Mouse (Mus musculus) gastrocnemius, postnatal 14 days (tissue): ENCODE data around the gene Fam83d. TPM values are rescaled to one million over a fixed set of nuclear protein-coding genes. Genes with fewer than 3 reads are reported as not detected.

Source experiments
- DNase-seq: peaks from one replicate; pipeline ENCODE4 v3.0.0; 2021; ENCODE audit warnings: mixed read lengths
- intact Hi-C: fragments of 180-260 bp; cut with DNase I; formaldehyde crosslinking; loops from one replicate; pipeline ENCODE4 v1.15.1; 2025; ENCODE audit warnings: low total_unique reads
- microRNA-seq, 2 experiments: library from miRNA; unstranded; fragments of <30 nt; microRNA quantifications; one replicate each; pipeline ENCODE4 v1.2.0; 2021
- total RNA-seq, 2 experiments: library from RNA; stranded (reverse); gene quantifications; 2 replicates each; pipeline ENCODE4 v1.2.3; 2021

Fam83d gene
- total RNA-seq, 2 experiments from 2014 or later, result 2.5 to 3.7 TPM

DNA sequence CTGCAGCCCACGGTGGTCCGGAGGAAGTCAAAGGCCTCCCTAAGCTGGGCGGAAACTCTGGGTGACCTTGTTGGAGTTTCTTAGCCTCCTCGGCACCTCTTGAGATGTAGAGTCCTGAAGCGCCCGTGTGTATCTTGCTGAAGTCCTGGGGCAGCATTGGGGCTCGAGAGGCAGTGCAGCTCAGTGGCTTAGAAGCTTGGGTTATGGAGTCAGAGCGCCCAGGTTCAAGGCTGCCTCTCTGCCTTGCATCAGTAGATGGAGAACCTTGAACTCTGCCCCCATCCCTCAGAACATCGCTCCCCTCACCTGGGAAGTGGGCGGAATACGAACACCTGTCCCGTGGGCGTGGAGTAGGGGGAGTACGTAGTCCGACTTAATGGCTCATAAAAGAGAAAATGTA is 27.1 kb downstream of the Fam83d start:
- intact Hi-C loops, result no loop called here
- no peak for DNase-seq

DNA sequence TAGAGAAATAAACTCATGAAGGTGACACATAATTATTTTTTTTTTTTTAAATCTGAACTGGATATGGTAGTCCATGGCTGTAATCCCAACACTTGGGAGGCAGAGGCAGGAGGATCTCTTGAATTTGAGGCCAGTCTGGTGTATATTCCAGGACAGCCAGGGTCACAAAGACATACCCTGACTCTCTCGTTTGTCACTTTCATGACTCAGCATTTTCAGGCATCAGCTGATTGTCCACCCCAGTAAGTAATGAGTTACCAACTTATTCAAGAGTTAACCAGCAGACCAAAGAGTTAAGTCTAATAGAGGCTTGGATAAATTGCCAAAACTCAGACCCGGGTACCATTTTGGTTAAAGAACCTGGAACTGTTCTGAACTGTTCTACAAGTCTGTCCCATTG is 28.0 kb downstream of the Fam83d start:
- no peak for DNase-seq
- intact Hi-C loops, result no loop called here

DNA sequence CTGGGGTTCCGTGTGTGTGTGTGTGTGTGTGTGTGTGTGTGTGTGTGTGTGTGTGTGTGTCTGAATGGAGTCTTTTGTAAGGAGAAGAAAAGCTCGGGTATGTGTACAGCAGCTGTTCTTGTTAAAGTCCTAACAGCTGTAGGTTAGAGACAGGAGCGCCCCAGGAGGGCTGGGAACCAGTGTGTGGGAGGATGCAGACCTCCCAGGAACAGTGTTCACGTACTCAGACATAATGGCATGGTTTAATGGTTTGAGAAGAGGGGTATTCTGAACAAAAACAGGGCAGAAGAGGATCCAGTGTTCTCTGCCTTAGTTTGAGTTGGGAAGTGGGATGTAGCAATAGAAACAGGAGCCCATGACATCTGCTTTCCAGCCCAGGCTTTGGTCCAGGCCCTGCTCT is 31.4 kb downstream of the Fam83d start:
- intact Hi-C loops, result no loop called here
- DNase-seq, result no peak

DNA sequence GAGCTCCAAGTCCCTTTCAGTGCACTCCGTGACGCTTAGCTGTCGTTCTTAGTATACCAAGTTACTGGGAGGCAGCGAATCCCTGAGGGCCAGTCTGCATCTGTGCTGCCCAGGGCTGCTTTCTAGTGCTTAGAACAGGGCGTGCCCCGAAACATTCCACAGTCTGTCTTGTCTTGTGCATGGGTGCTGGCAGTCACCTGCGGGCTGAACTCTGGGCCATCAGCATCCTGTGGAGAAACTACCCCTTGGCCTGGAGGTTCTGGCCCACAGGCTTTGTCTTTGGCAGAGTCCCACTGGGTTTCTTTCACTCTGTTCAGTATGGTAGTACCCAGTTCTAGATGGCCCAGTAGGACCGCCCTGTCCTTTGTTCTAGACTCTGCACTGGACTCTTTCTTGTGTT is 32.9 kb downstream of the Fam83d start:
- DNase-seq, result no peak
- intact Hi-C loops, result no loop called here

DNA sequence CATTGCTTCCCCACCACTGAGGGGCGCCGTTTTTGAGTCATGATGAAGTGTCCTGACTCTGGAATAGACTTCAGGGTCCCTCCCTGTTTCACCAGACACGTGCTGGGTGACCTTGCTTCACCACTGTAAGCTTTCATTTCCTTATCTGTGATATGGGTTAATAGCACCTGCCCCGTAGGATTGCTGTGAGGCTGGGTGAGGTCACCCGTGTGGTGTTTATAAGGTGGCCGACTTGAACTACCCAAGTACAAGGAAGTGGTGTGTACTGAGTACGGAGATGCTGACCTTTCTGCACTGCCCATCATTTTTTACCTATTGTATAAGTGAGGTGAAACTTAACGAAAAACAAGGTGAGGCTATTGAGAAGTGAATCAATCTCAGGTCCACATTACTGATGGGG is 35.7 kb downstream of the Fam83d start:
- intact Hi-C loops, result no loop called here
- DNase-seq, result no peak

DNA sequence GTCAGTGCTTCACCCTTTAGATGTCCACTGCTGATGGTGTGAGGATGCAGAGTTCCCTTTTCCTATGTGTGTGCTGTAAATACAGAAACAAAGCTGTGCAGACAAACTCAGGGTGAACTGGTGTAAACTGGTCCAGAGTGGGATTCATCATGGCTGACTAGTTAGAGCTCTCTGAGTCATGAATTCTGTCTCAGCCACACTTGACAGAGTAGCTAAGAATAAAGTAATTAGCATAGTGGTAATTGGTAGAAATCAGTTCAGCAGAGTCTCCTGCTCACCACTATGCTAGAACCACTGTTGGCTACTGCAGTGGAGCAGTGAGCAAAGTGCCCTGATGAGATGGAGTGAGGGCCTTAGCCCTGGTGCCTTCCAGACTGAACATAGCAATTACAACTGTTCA is 47.8 kb downstream of the Fam83d start:
- no peak for DNase-seq
- intact Hi-C loops, result no loop called here

DNA sequence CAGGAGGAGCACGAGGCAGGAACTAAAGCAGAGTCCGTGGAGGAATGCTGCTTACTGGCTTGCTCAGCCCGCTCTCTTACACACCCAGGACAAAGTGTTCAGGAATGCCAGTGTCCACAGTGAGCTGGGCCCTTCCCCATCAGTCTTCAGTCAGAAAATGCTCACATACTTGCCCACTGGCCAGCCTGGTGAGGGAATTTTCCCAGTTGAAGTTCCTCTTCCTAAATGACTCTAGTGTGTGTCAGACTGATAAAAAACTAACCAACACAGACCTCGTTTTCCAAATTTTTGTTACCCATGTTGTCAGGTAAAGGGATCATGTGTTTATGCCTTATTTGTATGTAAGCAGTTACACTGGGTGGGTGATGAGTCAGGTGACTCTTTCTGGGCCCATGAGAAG is 48.3 kb downstream of the Fam83d start:
- intact Hi-C loops, result no loop called here
- DNase-seq, result no peak

DNA sequence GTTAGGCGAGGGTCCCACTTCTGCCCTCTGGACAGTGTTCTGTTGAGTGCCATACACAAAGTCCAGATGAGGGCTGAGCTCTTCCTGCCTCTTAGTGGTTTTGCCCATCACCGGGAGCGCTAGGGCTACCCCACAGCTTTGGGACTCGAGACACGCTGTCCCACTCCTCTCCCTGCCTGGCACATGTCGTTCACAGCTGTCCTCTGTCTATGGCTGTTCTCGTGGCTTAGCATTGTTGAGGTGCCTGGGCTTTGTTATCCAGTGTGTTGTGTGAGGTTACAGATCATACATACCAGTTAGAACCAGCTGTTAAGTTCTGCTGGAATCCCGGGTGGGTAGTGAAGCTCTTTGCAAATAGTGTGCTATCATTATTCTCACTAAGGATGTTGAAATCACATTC is 49.8 kb downstream of the Fam83d start:
- intact Hi-C loops, result no loop called here
- DNase-seq, result no peak

DNA sequence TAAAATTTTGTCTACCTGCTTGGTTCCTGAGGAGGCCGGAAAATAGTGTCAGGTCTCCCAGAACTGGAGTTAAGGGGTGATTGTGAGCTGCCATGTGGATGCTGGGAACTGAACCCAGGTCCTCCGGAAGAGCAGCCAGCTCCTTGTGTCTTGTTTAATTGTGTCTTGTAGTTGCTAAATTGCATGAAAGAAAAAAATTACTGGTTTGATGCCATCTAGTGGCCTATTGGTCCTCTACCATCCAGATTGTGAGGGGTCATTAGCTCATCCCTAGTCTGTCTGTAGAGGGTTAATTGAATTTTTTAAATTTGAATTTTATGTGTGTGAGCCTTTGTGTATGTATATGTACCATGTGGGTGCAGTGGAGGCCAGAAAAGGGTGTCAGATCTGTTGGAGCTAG is 60.2 kb downstream of the Fam83d start:
- intact Hi-C loops, result no loop called here
- DNase-seq, result no peak

DNA sequence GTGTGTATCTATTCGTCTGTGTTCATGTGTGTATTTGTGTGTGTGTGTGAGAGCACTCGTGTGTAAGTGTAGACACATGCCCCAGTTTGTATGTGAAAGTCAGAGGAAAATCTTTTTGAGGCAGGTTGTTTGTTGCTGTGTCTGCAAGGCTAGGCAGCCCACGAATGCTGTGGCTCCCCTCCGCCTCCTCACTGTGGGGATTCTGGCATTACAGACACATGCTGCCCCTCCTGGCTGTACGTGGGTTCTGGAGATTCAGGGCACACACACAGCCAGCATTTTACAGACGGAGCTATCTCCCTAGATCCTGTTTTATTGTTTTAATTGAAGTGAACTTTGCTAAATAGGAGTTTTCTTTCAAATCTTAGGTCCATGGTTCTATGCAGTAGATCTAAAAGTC is 61.9 kb downstream of the Fam83d start:
- intact Hi-C loops, result no loop called here

DNA sequence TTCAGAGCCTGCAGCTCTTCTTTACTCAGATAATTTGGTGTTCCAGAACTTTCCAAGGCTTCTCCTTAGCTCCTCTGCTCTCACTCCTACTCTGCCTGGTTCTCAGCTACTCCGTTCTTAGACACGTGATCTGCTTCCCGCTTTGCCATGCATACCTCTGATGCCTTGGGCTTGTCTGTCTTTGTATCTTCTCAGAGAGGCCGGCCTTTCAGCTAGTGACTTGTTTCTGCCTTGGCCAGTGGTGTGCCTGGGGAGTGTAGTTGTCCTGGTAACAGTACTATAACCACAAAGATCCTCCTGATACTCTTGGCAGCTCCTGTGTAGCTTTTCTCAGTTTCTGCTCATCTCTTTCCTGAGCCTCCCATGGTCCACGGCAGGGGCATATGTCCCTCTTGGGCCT is 65.3 kb downstream of the Fam83d start:
- no peak for DNase-seq

More for the DNA sequence above, 61.9 kb downstream of the Fam83d start:
- no peak for DNase-seq

DNA sequence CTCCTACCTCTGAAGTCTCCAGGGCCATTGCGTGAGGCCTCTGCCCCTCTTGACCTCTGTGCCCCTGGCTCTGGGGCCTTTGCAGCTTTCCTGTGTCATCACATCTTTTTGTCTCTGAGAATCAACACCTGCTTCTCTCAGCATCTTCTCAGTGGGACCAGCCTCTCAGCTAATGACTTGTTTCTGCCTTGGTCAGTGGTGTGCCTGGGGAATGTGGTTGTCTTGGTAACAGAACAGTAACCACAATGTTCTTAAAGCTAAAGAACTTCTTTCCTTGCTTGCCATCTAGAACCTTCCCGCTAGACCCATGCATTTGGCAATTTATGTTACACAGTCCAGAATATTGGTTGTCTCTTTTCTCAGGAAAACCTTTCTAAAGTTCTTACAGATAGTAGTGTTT is 65.8 kb downstream of the Fam83d start:
- DNase-seq, result no peak
- intact Hi-C loops, result no loop called here

More for the DNA sequence above, 65.3 kb downstream of the Fam83d start:
- intact Hi-C loops, result no loop called here

Small RNA genes lying within 50 kb of the gene (microRNA-seq; reads per million reads assigned to microRNA genes)
- 0 reads per million in 2 experiments for gene Gm26141

Other genes starting within 250 kb of the Fam83d start
- not detected for gene Slc32a1, start 157.3 kb upstream of the Fam83d start, total RNA-seq
- 1 to 10 TPM; 3.2 to 4.1 TPM for gene Actr5, start 143.2 kb upstream of the Fam83d start, total RNA-seq
- gene Ppp1r16b, start 102.7 kb upstream of the Fam83d start, total RNA-seq, result 1 to 10 TPM; 7.5 to 8.8 TPM
- gene Dhx35, start 26.7 kb downstream of the Fam83d start, total RNA-seq, result 1 to 10 TPM; 7.2 to 7.8 TPM